ENCODE assay signal across 11 mouse cellular contexts in the genomic region with DNA sequence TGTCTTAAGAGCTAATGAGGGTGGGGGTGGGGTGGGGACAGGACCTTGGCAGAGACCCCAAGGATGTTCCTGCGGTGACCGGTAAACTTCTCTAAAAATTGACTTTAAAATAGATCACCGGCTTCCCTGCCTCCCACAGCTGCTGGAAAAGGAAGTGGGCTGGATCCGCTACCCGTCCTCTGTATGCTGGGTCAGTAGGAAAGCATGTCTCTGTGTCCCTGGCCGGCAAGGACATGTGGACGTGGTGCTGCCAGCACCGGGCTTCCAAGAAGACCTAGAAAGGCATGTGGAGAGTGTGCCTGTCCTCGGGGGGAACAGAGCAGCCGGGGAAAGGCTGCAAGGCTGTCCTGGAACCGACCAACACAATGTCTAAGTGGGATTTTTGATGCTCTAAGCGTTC. TPM values are rescaled to one million over a fixed set of nuclear protein-coding genes. Genes with fewer than 3 reads are reported as not detected.
A peak's percentile ranks its signal among the peaks of the same experiment; 100 is the strongest.
DNase-seq lines count a peak whose midpoint lies in the region; ATAC-seq lines count a peak whose summit lies in the region.
"Had no signal": no experiment of that assay in that cellular context is flagged by ENCODE, and none has a peak within 500 bp of the region (broad histone marks: within the 10 kb centered on the region; RNA-seq: fewer than 3 reads in every experiment).

No protein-coding gene starts in this region.

- H3K9me3 ChIP-seq in intestine, embryonic 16.5 days (ENCODE audit: control insufficient read depth, low read length) = no peaks in the 10 kb centered on the region
- H3K9me3 ChIP-seq in intestine, embryonic 15.5 days = no peaks in the 10 kb centered on the region
- no peaks in the 10 kb centered on the region for H3K9me3 ChIP-seq in heart, embryonic 15.5 days (replicated peaks)
- H3K9me3 ChIP-seq in midbrain, embryonic 10.5 days (replicated peaks) = no peaks in the 10 kb centered on the region
- H3K9me3 ChIP-seq: limb, embryonic 15.5 days had no signal

- H3K27me3 ChIP-seq in intestine, embryonic 16.5 days (replicated peaks; ENCODE audit: control insufficient read depth, insufficient read depth, low read length) = no peaks in the 10 kb centered on the region
- no peaks in the 10 kb centered on the region for H3K27me3 ChIP-seq in intestine, embryonic 15.5 days (replicated peaks)
- no peaks in the 10 kb centered on the region for H3K27me3 ChIP-seq in heart, embryonic 15.5 days
- H3K27me3 ChIP-seq in midbrain, embryonic 10.5 days (ENCODE audit: low read depth, poor library complexity, severe bottlenecking) = peaks cover 67% of the 10 kb centered on the region

- H3K4me1 ChIP-seq in intestine, embryonic 16.5 days (ENCODE audit: control insufficient read depth, insufficient read depth, low read length) = peaks cover 11% of the 10 kb centered on the region
- H3K4me1 ChIP-seq in intestine, embryonic 15.5 days (replicated peaks) = peaks cover 7% of the 10 kb centered on the region; the same call in 1 of the 2 replicates
- peaks cover 31% of the 10 kb centered on the region for H3K4me1 ChIP-seq in heart, embryonic 15.5 days (replicated peaks)
- peaks cover 33% of the 10 kb centered on the region for H3K4me1 ChIP-seq in midbrain, embryonic 10.5 days

- no peaks in the 10 kb centered on the region for H3K36me3 ChIP-seq in intestine, embryonic 16.5 days (ENCODE audit: control insufficient read depth, insufficient read depth, low read length)
- no peaks in the 10 kb centered on the region for H3K36me3 ChIP-seq in intestine, embryonic 15.5 days
- no peaks in the 10 kb centered on the region for H3K36me3 ChIP-seq in heart, embryonic 15.5 days
- H3K36me3 ChIP-seq in midbrain, embryonic 10.5 days = no peaks in the 10 kb centered on the region
- H3K36me3 ChIP-seq: limb, embryonic 15.5 days had no signal

- DNase-seq in ovary, postnatal 36 days (ENCODE audit: low spot score) = peak; percentile 65
- DNase-seq in ovary, postnatal 14 days (ENCODE audit: low spot score) = no peak
- DNase-seq in midbrain, embryonic 10.5 days (ENCODE audit: low spot score) = no peak
- DNase-seq in frontal cortex, postnatal 36 days (ENCODE audit: low spot score in 2 of 2) = no peak
- no peak for DNase-seq in spleen, postnatal 14 days (ENCODE audit: low spot score in 2 of 2)
- DNase-seq: cerebellum, postnatal 10 days had no signal

- no peak overlapping the region for H3K4me3 ChIP-seq in intestine, embryonic 16.5 days (ENCODE audit: low read length)
- no peak overlapping the region for H3K4me3 ChIP-seq in intestine, embryonic 15.5 days (replicated peaks)
- H3K4me3 ChIP-seq in heart, embryonic 15.5 days = 0 out of 2 replicates have a peak overlapping the region, but pooled peaks have one; percentile 5
- H3K4me3 ChIP-seq in midbrain, embryonic 10.5 days = no peak overlapping the region
- H3K4me3 ChIP-seq: erythroblast, embryonic 14.5 days; limb, embryonic 15.5 days had no signal

- ATAC-seq in intestine, embryonic 16.5 days = peak; percentile 37
- no peak for ATAC-seq in intestine, embryonic 15.5 days
- ATAC-seq in heart, embryonic 15.5 days (replicated peaks; ENCODE audit: insufficient number of reproducible peaks, insufficient read depth, low FRiP score, low read depth) = peak; percentile 74

- no peak overlapping the region for H3K27ac ChIP-seq in intestine, embryonic 16.5 days (ENCODE audit: low read length)
- no peak overlapping the region for H3K27ac ChIP-seq in intestine, embryonic 15.5 days
- peak overlapping the region; percentile 92 for H3K27ac ChIP-seq in heart, embryonic 15.5 days
- no peak overlapping the region for H3K27ac ChIP-seq in midbrain, embryonic 10.5 days (replicated peaks)
- H3K27ac ChIP-seq: limb, embryonic 15.5 days had no signal

- 42% methylated on average over 12 of the region's 12 CpGs for WGBS in intestine, embryonic 16.5 days
- 38% methylated on average over 12 of the region's 12 CpGs for WGBS in intestine, embryonic 15.5 days
- WGBS in heart, embryonic 15.5 days = 17% methylated on average over 12 of the region's 12 CpGs
- 36% methylated on average over 12 of the region's 12 CpGs for WGBS in midbrain, embryonic 10.5 days

- no peak overlapping the region for H3K4me2 ChIP-seq in intestine, embryonic 16.5 days (ENCODE audit: low read depth, low read length)
- no peak overlapping the region for H3K4me2 ChIP-seq in intestine, embryonic 15.5 days (replicated peaks)
- H3K4me2 ChIP-seq in heart, embryonic 15.5 days = peak overlapping the region; percentile 61
- H3K4me2 ChIP-seq: limb, embryonic 15.5 days had no signal

- H3K9ac ChIP-seq in intestine, embryonic 16.5 days (ENCODE audit: low read depth, low read length) = no peak overlapping the region
- no peak overlapping the region for H3K9ac ChIP-seq in intestine, embryonic 15.5 days
- H3K9ac ChIP-seq in heart, embryonic 15.5 days = peak overlapping the region; percentile 62
- H3K9ac ChIP-seq: limb, embryonic 15.5 days had no signal

RNA-seq across cellular contexts. Expression of a gene that starts 0.5 kb away (rescaled TPM):
- 2.1 and 2.2 TPM in 2 replicates for polyA plus RNA-seq in intestine, embryonic 16.5 days (2015; fragmentation: Nextera tagmentation; extraction: Ambion mirVana)
- 1.5 and 1.7 TPM in 2 replicates for polyA plus RNA-seq in intestine, embryonic 15.5 days (2015; fragmentation: Nextera tagmentation; extraction: Ambion mirVana)
- polyA plus RNA-seq in heart, embryonic 15.5 days (2015; fragmentation: Nextera tagmentation; extraction: Ambion mirVana) = 489 and 565 TPM in 2 replicates
- not detected in 2 replicates for polyA plus RNA-seq in midbrain, embryonic 10.5 days (2016; fragmentation: Nextera tagmentation; extraction: Ambion mirVana)
- polyA plus RNA-seq: erythroblast, embryonic 14.5 days had no signal

Comparison
In these comparisons a context has a peak if more than half of its experiments do, and no peak if none do; other contexts are left out.
1. RNA of a gene that starts 0.5 kb away (polyA plus RNA-seq): 489 to 565 TPM in heart, embryonic 15.5 days; 2.1 to 2.2 TPM in intestine, embryonic 16.5 days, 1.5 to 1.7 TPM in intestine, embryonic 15.5 days and not detected in midbrain, embryonic 10.5 days; every median in the first group is over 100 times any median in the second.